In genomic region chr1:62716836-62717478, GRCm38 (mm10) we compare ENCODE assay signal across 9 mouse cellular contexts. TPM values are rescaled to one million over a fixed set of nuclear protein-coding genes. Genes with fewer than 3 reads are reported as not detected.
A peak's percentile ranks its signal among the peaks of the same experiment; 100 is the strongest.
DNase-seq lines count a peak whose midpoint lies in the region; ATAC-seq and TF ChIP-seq lines count a peak whose summit lies in the region.
"Had no signal": no experiment of that assay in that cellular context is flagged by ENCODE, and none has a peak within 500 bp of the region (broad histone marks: within the 10 kb centered on the region; RNA-seq: fewer than 3 reads in every experiment).

No protein-coding gene starts in this region.

- no peaks in the 10 kb centered on the region for H3K9me3 ChIP-seq in midbrain, embryonic 13.5 days
- no peaks in the 10 kb centered on the region for H3K9me3 ChIP-seq in midbrain, embryonic 11.5 days (ENCODE audit: control insufficient read depth, low read length)
- no peaks in the 10 kb centered on the region for H3K9me3 ChIP-seq in hindbrain, embryonic 15.5 days
- no peaks in the 10 kb centered on the region for H3K9me3 ChIP-seq in stomach, postnatal 0 days (ENCODE audit: control insufficient read depth, low read length)
- H3K9me3 ChIP-seq: megakaryocyte, embryonic 14.5 days had no signal

- H3K4me3 ChIP-seq in midbrain, embryonic 13.5 days (replicated peaks) = no peak overlapping the region
- H3K4me3 ChIP-seq in midbrain, embryonic 11.5 days (ENCODE audit: low read depth, low read length) = no peak overlapping the region
- no peak overlapping the region for H3K4me3 ChIP-seq in hindbrain, embryonic 15.5 days
- no peak overlapping the region for H3K4me3 ChIP-seq in stomach, postnatal 0 days (ENCODE audit: low read depth, low read length)
- H3K4me3 ChIP-seq: megakaryocyte, embryonic 14.5 days had no signal

- DNase-seq in adrenal gland, postnatal 14 days = peak; percentile 40
- DNase-seq in adrenal gland, adult 2 months = no peak
- DNase-seq in midbrain, embryonic 11.5 days (ENCODE audit: low spot score, missing footprints) = no peak
- DNase-seq in stomach, postnatal 0 days (ENCODE audit: low spot score) = no peak
- DNase-seq in ovary, postnatal 36 days (ENCODE audit: low spot score) = no peak

- peaks cover 22% of the 10 kb centered on the region for H3K4me1 ChIP-seq in midbrain, embryonic 13.5 days (replicated peaks)
- H3K4me1 ChIP-seq in midbrain, embryonic 11.5 days (ENCODE audit: control insufficient read depth, insufficient read depth, low read length) = no peaks in the 10 kb centered on the region; the same call in 1 of the 2 replicates
- peaks cover 30% of the 10 kb centered on the region for H3K4me1 ChIP-seq in hindbrain, embryonic 15.5 days (replicated peaks)
- no peaks in the 10 kb centered on the region for H3K4me1 ChIP-seq in stomach, postnatal 0 days (replicated peaks; ENCODE audit: control insufficient read depth, insufficient read depth)

- 25% methylated on average over 10 of the region's 10 CpGs for WGBS in midbrain, embryonic 13.5 days
- 40% methylated on average over 10 of the region's 10 CpGs for WGBS in midbrain, embryonic 11.5 days
- whole genome bisulfite sequencing in hindbrain, embryonic 15.5 days = 23% methylated on average over 10 of the region's 10 CpGs
- 56% methylated on average over 10 of the region's 10 CpGs for WGBS in stomach, postnatal 0 days

- peaks cover 13% of the 10 kb centered on the region; the same call in 1 of the 2 replicates for H3K27me3 ChIP-seq in midbrain, embryonic 13.5 days
- H3K27me3 ChIP-seq in midbrain, embryonic 11.5 days (ENCODE audit: control insufficient read depth, insufficient read depth, low read length) = no peaks in the 10 kb centered on the region
- H3K27me3 ChIP-seq in hindbrain, embryonic 15.5 days = no peaks in the 10 kb centered on the region
- H3K27me3 ChIP-seq in stomach, postnatal 0 days (ENCODE audit: control insufficient read depth, insufficient read depth, low read length) = no peaks in the 10 kb centered on the region

- H3K4me2 ChIP-seq in midbrain, embryonic 13.5 days (replicated peaks) = peak overlapping the region; percentile 24
- H3K4me2 ChIP-seq in midbrain, embryonic 11.5 days = no peak overlapping the region
- H3K4me2 ChIP-seq in hindbrain, embryonic 15.5 days = peak overlapping the region; percentile 40
- H3K4me2 ChIP-seq in stomach, postnatal 0 days (replicated peaks; ENCODE audit: low read depth) = no peak overlapping the region; the same call in 1 of the 2 replicates

- H3K27ac ChIP-seq in midbrain, embryonic 13.5 days = peak overlapping the region; percentile 9; the same call in 1 of the 2 replicates
- H3K27ac ChIP-seq in midbrain, embryonic 11.5 days (ENCODE audit: low read depth, low read length) = no peak overlapping the region
- 0 out of 2 replicates have a peak overlapping the region, but pooled peaks have one; percentile 34 for H3K27ac ChIP-seq in hindbrain, embryonic 15.5 days (replicated peaks)
- no peak overlapping the region for H3K27ac ChIP-seq in stomach, postnatal 0 days (replicated peaks)

- H3K9ac ChIP-seq in midbrain, embryonic 13.5 days (replicated peaks) = peak overlapping the region; percentile 32; the same call in 1 of the 2 replicates
- no peak overlapping the region for H3K9ac ChIP-seq in midbrain, embryonic 11.5 days (ENCODE audit: low read length)
- H3K9ac ChIP-seq in hindbrain, embryonic 15.5 days = no peak overlapping the region; the same call in 1 of the 2 replicates
- H3K9ac ChIP-seq in stomach, postnatal 0 days (ENCODE audit: low read length) = no peak overlapping the region

- TF ChIP-seq CTCF in stomach, postnatal 0 days (IDR thresholded peaks at IDR 0.05; ENCODE audit: low read depth) = no peak

- H3K36me3 ChIP-seq in midbrain, embryonic 13.5 days = no peaks in the 10 kb centered on the region
- H3K36me3 ChIP-seq in midbrain, embryonic 11.5 days (ENCODE audit: control insufficient read depth, insufficient read depth, low read length) = no peaks in the 10 kb centered on the region
- H3K36me3 ChIP-seq in hindbrain, embryonic 15.5 days = no peaks in the 10 kb centered on the region
- H3K36me3 ChIP-seq in stomach, postnatal 0 days (ENCODE audit: control insufficient read depth, insufficient read depth, low read length) = 0 out of 2 replicates have a peak, but pooled peaks cover 2% of the 10 kb centered on the region

- no peak for TF ChIP-seq EP300 in stomach, postnatal 0 days (optimal IDR thresholded peaks at IDR 0.05)

- ATAC-seq in midbrain, embryonic 13.5 days = peak; percentile 52; the same call in 1 of the 2 replicates
- ATAC-seq in midbrain, embryonic 11.5 days (ENCODE audit: low FRiP score) = no peak
- ATAC-seq in hindbrain, embryonic 15.5 days (ENCODE audit: low FRiP score, low read depth) = peak; percentile 62; the same call in 1 of the 2 replicates
- ATAC-seq in stomach, postnatal 0 days (ENCODE audit: low FRiP score, low TSS enrichment) = 0 out of 2 replicates have a peak, but pooled peaks have one; percentile 24
- no peak for ATAC-seq in megakaryocyte-erythroid progenitor cell, adult 5-6 weeks (replicated peaks; ENCODE audit: low FRiP score, low TSS enrichment, poor library complexity, severe bottlenecking)

RNA-seq across cellular contexts. Expression of gene Nrp2, which starts 13.9 kb away (rescaled TPM):
- total RNA-seq in adrenal gland, postnatal 14 days (2021) = 43.7 and 46.6 TPM in 2 replicates
- total RNA-seq in adrenal gland, adult 2 months (2021) = 10 to 100 TPM; 32.1 to 46.3 TPM
- polyA plus RNA-seq in adrenal gland, adult 2 months (2012; rRNA removed) = 16.4 and 16.6 TPM in 2 replicates
- polyA plus RNA-seq in midbrain, embryonic 13.5 days (2015; fragmentation: Nextera tagmentation; extraction: Ambion mirVana) = 15.9 and 18.7 TPM in 2 replicates
- polyA plus RNA-seq in midbrain, embryonic 11.5 days (2014; fragmentation: Nextera tagmentation; extraction: Ambion mirVana) = 12.5 and 13.3 TPM in 2 replicates
- polyA plus RNA-seq in hindbrain, embryonic 15.5 days (2015; fragmentation: Nextera tagmentation; extraction: Ambion mirVana) = 28.8 and 31.5 TPM in 2 replicates
- polyA plus RNA-seq in stomach, postnatal 0 days (2015; fragmentation: Nextera tagmentation; extraction: Ambion mirVana) = 10.2 TPM in 2 replicates
- 0.05 and 0.17 TPM in 2 replicates for total RNA-seq in megakaryocyte-erythroid progenitor cell, adult 5-6 weeks (2014; fragmentation: Nextera tagmentation)
- total RNA-seq in megakaryocyte-erythroid progenitor cell, adult 5-6 weeks (2017) = 0.34 TPM in 1 of 2 replicates, not detected in the other

Comparison
In these comparisons a context has a peak if more than half of its experiments do, and no peak if none do; other contexts are left out.
1. ATAC-seq: peak in midbrain, embryonic 13.5 days (single experiment), hindbrain, embryonic 15.5 days (single experiment) and stomach, postnatal 0 days (single experiment); none in midbrain, embryonic 11.5 days (single experiment) and megakaryocyte-erythroid progenitor cell, adult 5-6 weeks (single experiment).
2. H3K27ac ChIP-seq: peak in midbrain, embryonic 13.5 days (single experiment) and hindbrain, embryonic 15.5 days (single experiment); none in midbrain, embryonic 11.5 days (single experiment) and stomach, postnatal 0 days (single experiment).
3. H3K4me2 ChIP-seq: peak in midbrain, embryonic 13.5 days (single experiment) and hindbrain, embryonic 15.5 days (single experiment); none in midbrain, embryonic 11.5 days (single experiment) and stomach, postnatal 0 days (single experiment).